Mouse (Mus musculus): Measurements from ENCODE around the gene Tbc1d30. TPM values are rescaled to one million over a fixed set of nuclear protein-coding genes. Genes with fewer than 3 reads are reported as not detected.
A peak's percentile ranks its signal among the peaks of the same experiment; 100 is the strongest.

Tbc1d30 gene
- total RNA-seq, 2 experiments from 2014 or later, result 7.3 TPM; not detected in 1

GRCm38 (mm10) chr10:121280943-121281342 lies 70.1 kb downstream of the Tbc1d30 start:
- no peak for ATAC-seq (replicated peaks; ENCODE audit: poor library complexity, severe bottlenecking)

- no peak for ATAC-seq (replicated peaks; ENCODE audit: poor library complexity, severe bottlenecking)
These were observed 74.0 kb downstream of the Tbc1d30 start for GRCm38 (mm10) chr10:121277022-121277471.

GRCm38 (mm10) chr10:121274964-121275363 lies 76.1 kb downstream of the Tbc1d30 start:
- no peak for ATAC-seq (replicated peaks; ENCODE audit: poor library complexity, severe bottlenecking)

GRCm38 (mm10) chr10:121271002-121271401 lies 80.1 kb downstream of the Tbc1d30 start:
- ATAC-seq (replicated peaks; ENCODE audit: poor library complexity, severe bottlenecking), result no peak

GRCm38 (mm10) chr10:121268771-121269170 lies 82.3 kb downstream of the Tbc1d30 start:
- ATAC-seq (replicated peaks; ENCODE audit: poor library complexity, severe bottlenecking), result peak; percentile 80

GRCm38 (mm10) chr10:121264204-121264575 lies 86.9 kb downstream of the Tbc1d30 start:
- no peak for ATAC-seq (replicated peaks; ENCODE audit: poor library complexity, severe bottlenecking)

- peak; percentile 71 for ATAC-seq (replicated peaks; ENCODE audit: poor library complexity, severe bottlenecking)
These were observed 87.4 kb downstream of the Tbc1d30 start for GRCm38 (mm10) chr10:121263520-121264203.

GRCm38 (mm10) chr10:121262206-121262605 lies 88.9 kb downstream of the Tbc1d30 start:
- no peak for ATAC-seq (replicated peaks; ENCODE audit: poor library complexity, severe bottlenecking)

- ATAC-seq (replicated peaks; ENCODE audit: poor library complexity, severe bottlenecking), result no peak
These were observed 90.0 kb downstream of the Tbc1d30 start for GRCm38 (mm10) chr10:121261036-121261592.

- ATAC-seq (replicated peaks; ENCODE audit: poor library complexity, severe bottlenecking), result peak; percentile 83
These were observed 94.8 kb downstream of the Tbc1d30 start for GRCm38 (mm10) chr10:121256115-121256825.

- ATAC-seq (replicated peaks; ENCODE audit: poor library complexity, severe bottlenecking), result no peak
These were observed 95.6 kb downstream of the Tbc1d30 start for GRCm38 (mm10) chr10:121255465-121255864.

- no peak for ATAC-seq (replicated peaks; ENCODE audit: poor library complexity, severe bottlenecking)
These were observed 96.7 kb downstream of the Tbc1d30 start for GRCm38 (mm10) chr10:121254343-121254742.

GRCm38 (mm10) chr10:121252781-121253180 lies 98.3 kb downstream of the Tbc1d30 start:
- peak; percentile 58 for ATAC-seq (replicated peaks; ENCODE audit: poor library complexity, severe bottlenecking)

- peak; percentile 25 for ATAC-seq (replicated peaks; ENCODE audit: poor library complexity, severe bottlenecking)
These were observed 99.9 kb downstream of the Tbc1d30 start for GRCm38 (mm10) chr10:121251191-121251590.

- ATAC-seq (replicated peaks; ENCODE audit: poor library complexity, severe bottlenecking), result no peak
These were observed 101.3 kb downstream of the Tbc1d30 start for GRCm38 (mm10) chr10:121249820-121250219.

- no peak for ATAC-seq (replicated peaks; ENCODE audit: poor library complexity, severe bottlenecking)
These were observed 103.5 kb downstream of the Tbc1d30 start for GRCm38 (mm10) chr10:121247545-121247944.

GRCm38 (mm10) chr10:121246971-121247370 lies 104.1 kb downstream of the Tbc1d30 start:
- no peak for ATAC-seq (replicated peaks; ENCODE audit: poor library complexity, severe bottlenecking)

GRCm38 (mm10) chr10:121243373-121244207 lies 107.5 kb downstream of the Tbc1d30 start:
- no peak for ATAC-seq (replicated peaks; ENCODE audit: poor library complexity, severe bottlenecking)

- ATAC-seq (replicated peaks; ENCODE audit: poor library complexity, severe bottlenecking), result no peak
These were observed 108.5 kb downstream of the Tbc1d30 start for GRCm38 (mm10) chr10:121242596-121242995.

- no peak for ATAC-seq (replicated peaks; ENCODE audit: poor library complexity, severe bottlenecking)
These were observed 112.0 kb downstream of the Tbc1d30 start for GRCm38 (mm10) chr10:121239065-121239464.
